ENCODE assay signal across 8 mouse cellular contexts in the genomic region with DNA sequence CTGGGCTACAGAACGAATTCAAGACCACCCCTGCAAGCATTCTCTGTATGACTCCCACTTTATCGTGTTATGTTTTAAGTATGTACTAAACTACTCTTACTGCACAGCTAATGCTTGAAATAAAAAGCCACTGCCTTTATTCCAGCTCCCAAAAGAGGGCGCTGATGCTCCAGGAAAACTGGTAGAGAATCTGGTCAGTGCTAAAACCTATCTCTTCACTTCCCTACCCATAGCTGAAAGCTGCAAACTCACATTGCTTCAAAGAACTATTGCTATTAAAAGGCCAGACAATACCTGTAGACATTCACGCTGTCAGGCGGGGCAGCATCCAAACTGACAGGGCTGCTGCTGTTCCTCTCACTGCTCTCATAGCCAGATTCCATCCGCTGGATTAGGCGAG. TPM values are rescaled to one million over a fixed set of nuclear protein-coding genes. Genes with fewer than 3 reads are reported as not detected.
A peak's percentile ranks its signal among the peaks of the same experiment; 100 is the strongest.
DNase-seq lines count a peak whose midpoint lies in the region; ATAC-seq and TF ChIP-seq lines count a peak whose summit lies in the region.

No protein-coding gene starts in this region.

- H3K9me3 ChIP-seq in hindbrain, embryonic 10.5 days, result no peaks in the 10 kb centered on the region
- no peaks in the 10 kb centered on the region for H3K9me3 ChIP-seq in hindbrain, embryonic 13.5 days
- H3K9me3 ChIP-seq in midbrain, embryonic 14.5 days (ENCODE audit: control insufficient read depth, low read length), result no peaks in the 10 kb centered on the region

- DNase-seq in hindbrain, embryonic 10.5 days (ENCODE audit: low spot score), result peak; percentile 61
- peak; percentile 59 for DNase-seq in cerebellum, adult 11-12 months
- DNase-seq in frontal cortex, adult 2 months (ENCODE audit: extremely low spot score in 1 of 2, low spot score in 1 of 2), result peak; percentile 47 to 91
- peak; percentile 81 to 83 for DNase-seq in left cerebral cortex, adult 18-20 months (ENCODE audit: low spot score in 2 of 2)
- DNase-seq in midbrain, embryonic 14.5 days, result peak; percentile 86
- DNase-seq in spleen, adult 2 months (ENCODE audit: low read depth in 1 of 2, low spot score in 2 of 2), result peak; percentile 39 to 71

- no peak overlapping the region for H3K4me2 ChIP-seq in hindbrain, embryonic 13.5 days
- no peak overlapping the region for H3K4me2 ChIP-seq in midbrain, embryonic 14.5 days (ENCODE audit: low read length)

- no peaks in the 10 kb centered on the region for H3K4me1 ChIP-seq in hindbrain, embryonic 10.5 days (replicated peaks)
- no peaks in the 10 kb centered on the region for H3K4me1 ChIP-seq in hindbrain, embryonic 13.5 days (replicated peaks)
- H3K4me1 ChIP-seq in midbrain, embryonic 14.5 days (ENCODE audit: control insufficient read depth, insufficient read depth, low read length), result no peaks in the 10 kb centered on the region
- no peaks in the 10 kb centered on the region for H3K4me1 ChIP-seq in spleen, adult 2 months (ENCODE audit: control insufficient read depth, insufficient read depth, insufficient read length)

- no peak overlapping the region for H3K27ac ChIP-seq in hindbrain, embryonic 10.5 days
- H3K27ac ChIP-seq in hindbrain, embryonic 13.5 days, result no peak overlapping the region
- H3K27ac ChIP-seq in midbrain, embryonic 14.5 days (replicated peaks; ENCODE audit: low read depth, low read length), result no peak overlapping the region
- no peak overlapping the region for H3K27ac ChIP-seq in spleen, adult 2 months (ENCODE audit: insufficient read depth, low read length)

- H3K4me3 ChIP-seq in hindbrain, embryonic 10.5 days, result no peak overlapping the region
- no peak overlapping the region for H3K4me3 ChIP-seq in hindbrain, embryonic 13.5 days
- no peak overlapping the region for H3K4me3 ChIP-seq in midbrain, embryonic 14.5 days (replicated peaks; ENCODE audit: low read depth, low read length)
- H3K4me3 ChIP-seq in spleen, adult 2 months (ENCODE audit: extremely low read depth, insufficient read depth, insufficient read length), result no peak overlapping the region

- no peaks in the 10 kb centered on the region for H3K27me3 ChIP-seq in hindbrain, embryonic 10.5 days (ENCODE audit: insufficient read depth, poor library complexity, severe bottlenecking)
- no peaks in the 10 kb centered on the region for H3K27me3 ChIP-seq in hindbrain, embryonic 13.5 days
- H3K27me3 ChIP-seq in midbrain, embryonic 14.5 days (ENCODE audit: control insufficient read depth, insufficient read depth, low read length), result no peaks in the 10 kb centered on the region
- H3K27me3 ChIP-seq in spleen, adult 2 months (ENCODE audit: control insufficient read depth, insufficient read depth, low read length), result no peaks in the 10 kb centered on the region

- peak; percentile 48; the same call in 1 of the 2 replicates for TF ChIP-seq CTCF in spleen, adult 2 months (IDR thresholded peaks at IDR 0.05; ENCODE audit: extremely low read depth, insufficient read depth, insufficient read length, insufficient replicate concordance)

- WGBS in hindbrain, embryonic 10.5 days, result 58% methylated on average over 7 of the region's 7 CpGs
- WGBS in hindbrain, embryonic 13.5 days, result 54% methylated on average over 7 of the region's 7 CpGs
- 51% methylated on average over 7 of the region's 7 CpGs for WGBS in midbrain, embryonic 14.5 days
- WGBS in spleen, adult 2 months, result 60% methylated on average over 7 of the region's 7 CpGs

- TF ChIP-seq POLR2A in spleen, adult 2 months (IDR thresholded peaks at IDR 0.05; ENCODE audit: low read depth, low read length), result no peak

- ATAC-seq in hindbrain, embryonic 13.5 days (ENCODE audit: low FRiP score), result no peak
- peak; percentile 56 to 78 for ATAC-seq in hematopoietic stem cell, adult 5-6 weeks (replicated peaks in 1 of 2; ENCODE audit: insufficient read depth in 1 of 2, low FRiP score in 2 of 2, low TSS enrichment in 1 of 2, low read depth in 1 of 2, poor library complexity in 2 of 2, severe bottlenecking in 2 of 2)
- ATAC-seq in midbrain, embryonic 14.5 days (ENCODE audit: low FRiP score, low TSS enrichment), result no peak

- no peak overlapping the region for H3K9ac ChIP-seq in hindbrain, embryonic 13.5 days
- no peak overlapping the region for H3K9ac ChIP-seq in midbrain, embryonic 14.5 days (replicated peaks; ENCODE audit: low read length)

- H3K36me3 ChIP-seq in hindbrain, embryonic 10.5 days, result peaks cover 55% of the 10 kb centered on the region
- peaks cover 20% of the 10 kb centered on the region for H3K36me3 ChIP-seq in hindbrain, embryonic 13.5 days
- peaks cover 34% of the 10 kb centered on the region for H3K36me3 ChIP-seq in midbrain, embryonic 14.5 days (ENCODE audit: control insufficient read depth, insufficient read depth, low read length)
- H3K36me3 ChIP-seq in spleen, adult 2 months (ENCODE audit: control insufficient read depth, insufficient read depth, low read length), result no peaks in the 10 kb centered on the region

RNA-seq across cellular contexts. Expression of a gene that starts 29.8 kb away (rescaled TPM):
- 39.7 and 44.8 TPM in 2 replicates for polyA plus RNA-seq in hindbrain, embryonic 10.5 days (2016; fragmentation: Nextera tagmentation; extraction: Ambion mirVana)
- 81.1 and 86.1 TPM in 2 replicates for polyA plus RNA-seq in hindbrain, embryonic 13.5 days (2015; fragmentation: Nextera tagmentation; extraction: Ambion mirVana)
- 173 and 179 TPM in 2 replicates for polyA plus RNA-seq in frontal cortex, adult 2 months (2012; rRNA removed)
- 66.5 and 74.9 TPM in 2 replicates for total RNA-seq in hematopoietic stem cell, adult 5-6 weeks (2017)
- total RNA-seq in left cerebral cortex, adult 18-20 months (2021), result 100 to 1,000 TPM; 282 to 285 TPM
- polyA plus RNA-seq in midbrain, embryonic 14.5 days (2014; fragmentation: Nextera tagmentation; extraction: Ambion mirVana), result 119 and 122 TPM in 2 replicates
- polyA plus RNA-seq in spleen, adult 2 months (2012; rRNA removed), result 6.0 and 6.5 TPM in 2 replicates

Comparison
In these comparisons a context has a peak if more than half of its experiments do, and no peak if none do; other contexts are left out.
1. ATAC-seq: peak in hematopoietic stem cell, adult 5-6 weeks (2 of 2); none in hindbrain, embryonic 13.5 days (single experiment) and midbrain, embryonic 14.5 days (single experiment).
2. Peak in every context shown above with its lines, with median percentiles within 50 percentile points of each other: DNase-seq.